Mouse (Mus musculus): ENCODE results near the gene Caprin1.
A peak's percentile ranks its signal among the peaks of the same experiment; 100 is the strongest.

Gene Caprin1

GRCm38 (mm10) chr2:103802422-103802821 is 5.0 kb upstream of the Caprin1 start:
- no peak for DNase-seq (ENCODE audit: extremely low spot score, low spot score)

- DNase-seq (ENCODE audit: extremely low spot score, low spot score) = peak; percentile 90
Observed at GRCm38 (mm10) chr2:103796861-103797466, 485 bp downstream of the Caprin1 start.

GRCm38 (mm10) chr2:103796211-103796860 is 1.1 kb downstream of the Caprin1 start:
- peak; percentile 79 for DNase-seq (ENCODE audit: extremely low spot score, low spot score)

GRCm38 (mm10) chr2:103795843-103796210 is 1.6 kb downstream of the Caprin1 start:
- DNase-seq (ENCODE audit: extremely low spot score, low spot score) = peak; percentile 76

GRCm38 (mm10) chr2:103792009-103792408 is 5.4 kb downstream of the Caprin1 start:
- DNase-seq (ENCODE audit: extremely low spot score, low spot score) = no peak

GRCm38 (mm10) chr2:103785735-103786134 is 11.7 kb downstream of the Caprin1 start:
- DNase-seq (ENCODE audit: extremely low spot score, low spot score) = no peak

GRCm38 (mm10) chr2:103784621-103785020 is 12.8 kb downstream of the Caprin1 start:
- DNase-seq (ENCODE audit: extremely low spot score, low spot score) = no peak

GRCm38 (mm10) chr2:103762492-103762891 is 35.0 kb downstream of the Caprin1 start:
- DNase-seq (ENCODE audit: extremely low spot score, low spot score) = no peak

- DNase-seq (ENCODE audit: extremely low spot score, low spot score) = peak; percentile 14
Observed at GRCm38 (mm10) chr2:103761993-103762392, 35.5 kb downstream of the Caprin1 start.

GRCm38 (mm10) chr2:103760906-103761716 is 36.3 kb downstream of the Caprin1 start, which contains the start of gene Nat10:
Gene Nat10, minus strand, starts transcription at chr2:103761270.
- peak; percentile 97 for DNase-seq (ENCODE audit: extremely low spot score, low spot score)

GRCm38 (mm10) chr2:103760421-103760820 is 37.0 kb downstream of the Caprin1 start:
- no peak for DNase-seq (ENCODE audit: extremely low spot score, low spot score)

GRCm38 (mm10) chr2:103755458-103756085 is 41.9 kb downstream of the Caprin1 start:
- no peak for DNase-seq (ENCODE audit: extremely low spot score, low spot score)

GRCm38 (mm10) chr2:103754614-103755013 is 42.8 kb downstream of the Caprin1 start:
- DNase-seq (ENCODE audit: extremely low spot score, low spot score) = no peak

GRCm38 (mm10) chr2:103751771-103752170 is 45.7 kb downstream of the Caprin1 start:
- DNase-seq (ENCODE audit: extremely low spot score, low spot score) = no peak

GRCm38 (mm10) chr2:103749091-103749490 is 48.4 kb downstream of the Caprin1 start:
- DNase-seq (ENCODE audit: extremely low spot score, low spot score) = no peak

- no peak for DNase-seq (ENCODE audit: extremely low spot score, low spot score)
Observed at GRCm38 (mm10) chr2:103747891-103748290, 49.6 kb downstream of the Caprin1 start.

- DNase-seq (ENCODE audit: extremely low spot score, low spot score) = no peak
Observed at GRCm38 (mm10) chr2:103746761-103747160, 50.7 kb downstream of the Caprin1 start.

GRCm38 (mm10) chr2:103746096-103746495 is 51.4 kb downstream of the Caprin1 start:
- DNase-seq (ENCODE audit: extremely low spot score, low spot score) = no peak

GRCm38 (mm10) chr2:103745481-103745880 is 52.0 kb downstream of the Caprin1 start:
- no peak for DNase-seq (ENCODE audit: extremely low spot score, low spot score)

- DNase-seq (ENCODE audit: extremely low spot score, low spot score) = peak; percentile 69
Observed at GRCm38 (mm10) chr2:103743988-103744387, 53.5 kb downstream of the Caprin1 start.

GRCm38 (mm10) chr2:103743536-103743935 is 53.9 kb downstream of the Caprin1 start:
- no peak for DNase-seq (ENCODE audit: extremely low spot score, low spot score)

GRCm38 (mm10) chr2:103742821-103743220 is 54.6 kb downstream of the Caprin1 start:
- no peak for DNase-seq (ENCODE audit: extremely low spot score, low spot score)
